Mouse (Mus musculus) cerebellum, adult 8-10 months (tissue): ENCODE measurements around the gene Celf2.
"Not testable (repeated sequence)": the region's sequence is repeated elsewhere in the genome, so short reads cannot be mapped to it uniquely, and the experiment has no call there.

ENCODE experiments used
- DNase-seq: peaks from one replicate; pipeline ENCODE4 v3.0.0; 2022

The Celf2 gene

GRCm38 (mm10) chr2:7509463-7509862 is at the start of gene Celf2:
TSS of gene Celf2 (minus strand) at chr2:7509563.
- not testable (repeated sequence) for DNase-seq

GRCm38 (mm10) chr2:7555144-7555892 is 46.0 kb upstream of the Celf2 start:
- no peak for DNase-seq

- DNase-seq: no peak
Measured at GRCm38 (mm10) chr2:7554601-7555000, 45.2 kb upstream of the Celf2 start.

- no peak for DNase-seq
Measured at GRCm38 (mm10) chr2:7552887-7553286, 43.5 kb upstream of the Celf2 start.

GRCm38 (mm10) chr2:7548886-7549285 is 39.5 kb upstream of the Celf2 start:
- DNase-seq: no peak

- no peak for DNase-seq
Measured at GRCm38 (mm10) chr2:7534615-7535204, 25.3 kb upstream of the Celf2 start.

GRCm38 (mm10) chr2:7534195-7534594 is 24.8 kb upstream of the Celf2 start:
- DNase-seq: no peak

GRCm38 (mm10) chr2:7531185-7531960 is 22.0 kb upstream of the Celf2 start:
- no peak for DNase-seq

GRCm38 (mm10) chr2:7530461-7531184 is 21.3 kb upstream of the Celf2 start:
- no peak for DNase-seq

GRCm38 (mm10) chr2:7529637-7530036 is 20.3 kb upstream of the Celf2 start:
- DNase-seq: no peak

- no peak for DNase-seq
Measured at GRCm38 (mm10) chr2:7526696-7527095, 17.3 kb upstream of the Celf2 start.

- DNase-seq: no peak
Measured at GRCm38 (mm10) chr2:7519473-7519872, 10.1 kb upstream of the Celf2 start.

- DNase-seq: no peak
Measured at GRCm38 (mm10) chr2:7493420-7493819, 15.9 kb downstream of the Celf2 start.

- no peak for DNase-seq
Measured at GRCm38 (mm10) chr2:7484974-7485373, 24.4 kb downstream of the Celf2 start.

GRCm38 (mm10) chr2:7482062-7482461 is 27.3 kb downstream of the Celf2 start:
- DNase-seq: no peak

GRCm38 (mm10) chr2:7460329-7461056 is 48.9 kb downstream of the Celf2 start:
- DNase-seq: no peak

GRCm38 (mm10) chr2:7438721-7439282 is 70.6 kb downstream of the Celf2 start:
- no peak for DNase-seq

GRCm38 (mm10) chr2:7426481-7426880 is 82.9 kb downstream of the Celf2 start:
- peak; percentile 1 for DNase-seq

- no peak for DNase-seq
Measured at GRCm38 (mm10) chr2:7400530-7400929, 108.8 kb downstream of the Celf2 start.

- no peak for DNase-seq
Measured at GRCm38 (mm10) chr2:7395935-7396334, 113.4 kb downstream of the Celf2 start.

- no peak for DNase-seq
Measured at GRCm38 (mm10) chr2:7395473-7395872, 113.9 kb downstream of the Celf2 start.

GRCm38 (mm10) chr2:7392500-7392899 is 116.9 kb downstream of the Celf2 start:
- no peak for DNase-seq
